Mouse (Mus musculus) layer of hippocampus, adult 9-10 months (tissue): ENCODE data around the gene Sfrp4.
"Not testable (repeated sequence)": the region's sequence is repeated elsewhere in the genome, so short reads cannot be mapped to it uniquely, and the experiment has no call there.

Experiments used
- DNase-seq: peaks from one replicate; pipeline ENCODE4 v3.0.0; 2022; ENCODE audit warnings: low spot score

Sfrp4 gene

DNA sequence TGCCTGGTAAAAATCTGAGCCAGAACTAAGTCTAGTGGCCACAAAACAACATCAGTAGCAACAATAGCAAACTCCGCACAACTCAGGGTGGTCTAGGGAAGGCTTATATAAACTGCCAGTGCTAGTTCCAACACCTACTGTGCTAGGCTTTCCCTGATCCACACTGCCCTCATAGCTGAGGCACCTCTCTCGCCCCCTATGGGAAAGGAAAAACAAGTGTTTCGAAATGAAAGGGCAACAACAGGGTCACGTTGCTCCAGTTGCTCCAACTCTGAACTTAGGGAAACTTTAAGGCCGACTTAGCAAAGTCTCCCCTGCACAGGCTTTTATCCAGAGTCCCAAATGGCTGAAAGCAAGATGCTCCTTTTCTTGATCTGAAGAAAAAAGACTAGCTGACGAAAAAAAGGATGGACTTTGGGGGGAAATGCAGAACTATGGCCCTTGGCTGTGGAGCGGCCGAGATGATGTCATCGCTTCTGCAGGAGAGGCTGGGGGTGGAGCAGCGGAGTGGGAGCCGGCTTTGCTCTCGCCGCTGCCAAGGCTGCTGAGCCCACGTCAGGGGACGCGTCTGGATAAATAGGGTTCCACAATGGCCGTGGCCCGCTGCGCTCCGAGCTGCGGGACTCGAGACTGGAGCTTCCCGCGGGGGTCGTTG is at the start of gene Sfrp4:
Sfrp4 (plus strand) TSS at position 532 of the 655 bp plus-strand sequence.
- DNase-seq = no peak

DNA sequence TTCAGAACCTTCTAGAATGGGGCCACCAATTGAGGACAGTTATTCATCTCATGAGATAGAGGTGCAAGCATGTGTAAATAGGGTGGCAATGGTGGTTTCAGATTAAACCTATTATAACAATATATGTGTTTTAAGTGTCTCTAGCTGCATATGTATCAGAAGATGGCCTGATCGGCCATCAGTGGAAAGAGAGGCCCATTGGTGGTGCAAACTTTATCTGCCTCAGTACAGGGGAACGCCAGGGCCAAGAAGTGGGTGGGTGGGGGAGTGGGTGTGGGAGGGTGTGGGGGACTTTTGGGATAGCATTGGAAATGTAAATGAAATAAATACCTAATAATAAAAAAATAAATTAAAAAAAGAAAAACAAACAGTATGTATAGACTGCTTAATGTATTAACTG is 48.2 kb upstream of the Sfrp4 start:
- not testable (repeated sequence) for DNase-seq

- no peak for DNase-seq
Observed at GRCm38 (mm10) chr13:19575947-19576346, 47.0 kb upstream of the Sfrp4 start.

GRCm38 (mm10) chr13:19590996-19591759 is 31.7 kb upstream of the Sfrp4 start:
- DNase-seq = no peak

- no peak for DNase-seq
Observed at GRCm38 (mm10) chr13:19595141-19595540, 27.8 kb upstream of the Sfrp4 start.

DNA sequence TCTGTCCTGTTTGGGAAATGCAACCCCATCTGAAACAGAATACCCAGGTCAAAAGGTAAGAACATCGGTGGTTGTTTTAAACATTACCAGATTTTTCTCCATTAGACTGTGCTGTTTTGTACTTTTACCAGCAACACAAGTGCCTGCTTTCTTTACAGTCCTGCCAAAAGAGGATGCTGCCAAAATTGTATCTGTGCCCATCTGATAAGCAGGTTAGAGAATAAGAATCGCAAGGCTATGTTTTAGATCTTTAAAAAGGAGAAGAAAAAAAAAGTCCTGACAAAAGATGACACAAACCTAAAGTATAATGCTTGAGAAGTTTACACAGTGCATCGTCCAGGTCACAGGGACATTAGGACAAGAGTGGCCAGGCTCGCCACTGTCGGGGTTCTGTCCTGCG is 23.7 kb upstream of the Sfrp4 start:
- no peak for DNase-seq

- no peak for DNase-seq
Observed at GRCm38 (mm10) chr13:19602531-19602930, 20.4 kb upstream of the Sfrp4 start.

- DNase-seq = no peak
Observed at GRCm38 (mm10) chr13:19603719-19604118, 19.2 kb upstream of the Sfrp4 start.

- DNase-seq = no peak
Observed at GRCm38 (mm10) chr13:19604916-19605315, 18.0 kb upstream of the Sfrp4 start.

DNA sequence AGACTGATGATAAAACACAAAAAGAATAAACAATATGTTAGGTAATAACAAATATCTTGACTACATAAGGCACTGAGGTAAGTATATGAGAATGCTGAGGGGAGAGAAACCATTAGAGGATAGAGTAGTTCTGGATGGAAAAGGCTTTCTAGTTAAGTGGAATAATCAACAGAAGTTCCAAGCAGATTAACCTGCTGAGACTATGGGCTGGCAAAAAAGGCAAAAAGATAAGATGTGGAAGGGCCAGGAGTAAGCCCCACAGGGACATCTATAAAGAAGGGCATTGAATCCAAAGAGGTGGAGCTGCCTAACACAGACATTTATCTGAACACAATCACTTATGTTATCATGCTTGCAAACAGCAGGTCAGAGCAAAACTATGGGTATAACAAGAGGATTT is 14.8 kb upstream of the Sfrp4 start:
- no peak for DNase-seq

DNA sequence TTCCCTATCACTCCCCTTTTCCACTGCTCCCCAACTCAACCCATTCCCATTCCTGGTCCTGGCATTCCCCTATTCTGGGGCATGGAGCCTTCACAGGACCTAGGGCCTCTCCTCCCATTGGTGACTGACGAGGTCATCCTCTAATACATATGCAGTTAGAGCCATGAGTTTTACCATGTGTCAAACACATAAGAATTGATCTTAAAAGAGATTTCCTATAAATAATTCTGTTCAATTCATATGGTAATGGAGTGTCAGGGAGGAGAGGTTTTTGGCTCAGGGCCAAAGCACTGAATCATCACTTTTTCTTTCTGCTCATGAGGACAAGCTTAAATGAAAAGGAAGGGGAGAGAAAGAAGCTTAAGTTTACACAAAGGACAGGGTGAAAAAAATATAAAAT is 10.6 kb upstream of the Sfrp4 start:
- DNase-seq = no peak

- DNase-seq = no peak
Observed at GRCm38 (mm10) chr13:19612963-19613362, 9.9 kb upstream of the Sfrp4 start.

DNA sequence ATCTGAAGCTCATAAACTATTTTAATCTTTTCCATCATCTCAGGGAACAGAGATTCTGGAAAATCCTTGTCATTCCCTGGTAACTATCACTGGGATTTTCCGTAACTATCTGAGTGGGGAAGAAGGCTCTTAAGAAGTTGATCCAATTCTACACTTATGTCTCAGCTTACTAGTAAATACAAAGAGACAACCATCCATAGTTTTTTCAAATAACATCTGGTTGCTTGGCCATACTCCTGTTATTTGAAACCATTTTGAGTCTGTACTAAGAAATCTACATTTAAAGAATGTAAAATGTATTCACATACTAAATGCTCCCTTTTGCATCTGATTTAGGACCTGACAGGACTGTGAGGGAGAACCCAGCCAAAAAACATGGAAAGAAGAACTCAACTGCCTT is 9.5 kb upstream of the Sfrp4 start:
- no peak for DNase-seq

DNA sequence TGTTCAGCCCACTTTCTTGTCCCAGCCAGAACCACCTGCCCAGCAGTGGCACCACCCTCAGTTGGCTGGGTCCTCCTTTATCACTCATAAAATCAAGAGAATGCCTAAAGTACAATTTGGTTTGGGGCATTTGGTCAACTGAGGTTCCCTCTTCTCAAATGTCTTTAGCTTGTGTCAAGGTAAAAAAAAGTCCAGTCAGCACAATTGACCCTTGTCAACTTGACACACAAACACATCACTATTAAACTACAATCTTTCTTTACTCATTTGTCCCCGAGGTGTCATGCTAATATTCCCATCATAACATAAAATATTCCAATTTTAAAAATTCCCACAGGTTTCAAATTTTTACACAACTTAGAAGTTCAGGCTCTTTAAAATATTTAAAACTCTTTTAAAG is 8.6 kb upstream of the Sfrp4 start:
- DNase-seq = no peak

- no peak for DNase-seq
Observed at GRCm38 (mm10) chr13:19618081-19618480, 4.8 kb upstream of the Sfrp4 start.

GRCm38 (mm10) chr13:19618841-19619215 is 4.1 kb upstream of the Sfrp4 start:
- DNase-seq = no peak

GRCm38 (mm10) chr13:19619216-19619927 is 3.5 kb upstream of the Sfrp4 start, which contains the start of gene Epdr1:
Gene Epdr1, minus strand, starts transcription at chr13:19619927.
- no peak for DNase-seq

- no peak for DNase-seq
Observed at GRCm38 (mm10) chr13:19623228-19623905, 463 bp downstream of the Sfrp4 start.

DNA sequence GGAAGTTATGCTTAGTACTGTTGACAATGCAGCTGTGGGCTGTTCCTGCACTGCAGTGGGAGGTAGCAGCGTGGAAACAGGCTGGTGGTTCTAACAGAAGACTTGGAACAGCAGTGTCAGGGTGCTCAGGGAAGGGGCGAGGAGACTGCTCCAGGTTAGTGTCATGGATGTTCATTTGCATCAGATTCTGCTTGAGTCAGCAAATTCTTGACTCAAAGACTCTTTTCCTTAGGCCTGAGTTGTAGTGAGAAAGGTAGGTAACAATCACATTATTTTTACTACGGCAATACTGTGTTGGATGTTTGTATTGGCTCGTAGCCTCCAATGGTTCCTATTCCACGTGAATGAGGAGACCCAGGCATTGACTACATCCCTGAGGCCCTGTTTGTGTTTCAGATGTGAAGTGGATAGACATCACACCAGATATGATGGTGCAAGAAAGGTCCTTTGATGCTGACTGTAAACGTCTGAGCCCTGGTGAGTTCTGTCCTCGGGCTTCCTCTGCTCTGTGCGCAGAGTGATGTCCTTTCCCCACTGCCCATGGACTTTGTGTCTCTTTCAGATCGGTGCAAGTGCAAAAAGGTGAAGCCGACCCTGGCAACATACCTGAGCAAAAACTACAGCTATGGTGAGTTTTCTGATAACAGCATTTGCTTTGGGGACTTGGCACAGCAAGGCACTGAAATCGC is 1.9 kb downstream of the Sfrp4 start:
- no peak for DNase-seq

GRCm38 (mm10) chr13:19626473-19626872 is 3.6 kb downstream of the Sfrp4 start:
- DNase-seq = no peak

DNA sequence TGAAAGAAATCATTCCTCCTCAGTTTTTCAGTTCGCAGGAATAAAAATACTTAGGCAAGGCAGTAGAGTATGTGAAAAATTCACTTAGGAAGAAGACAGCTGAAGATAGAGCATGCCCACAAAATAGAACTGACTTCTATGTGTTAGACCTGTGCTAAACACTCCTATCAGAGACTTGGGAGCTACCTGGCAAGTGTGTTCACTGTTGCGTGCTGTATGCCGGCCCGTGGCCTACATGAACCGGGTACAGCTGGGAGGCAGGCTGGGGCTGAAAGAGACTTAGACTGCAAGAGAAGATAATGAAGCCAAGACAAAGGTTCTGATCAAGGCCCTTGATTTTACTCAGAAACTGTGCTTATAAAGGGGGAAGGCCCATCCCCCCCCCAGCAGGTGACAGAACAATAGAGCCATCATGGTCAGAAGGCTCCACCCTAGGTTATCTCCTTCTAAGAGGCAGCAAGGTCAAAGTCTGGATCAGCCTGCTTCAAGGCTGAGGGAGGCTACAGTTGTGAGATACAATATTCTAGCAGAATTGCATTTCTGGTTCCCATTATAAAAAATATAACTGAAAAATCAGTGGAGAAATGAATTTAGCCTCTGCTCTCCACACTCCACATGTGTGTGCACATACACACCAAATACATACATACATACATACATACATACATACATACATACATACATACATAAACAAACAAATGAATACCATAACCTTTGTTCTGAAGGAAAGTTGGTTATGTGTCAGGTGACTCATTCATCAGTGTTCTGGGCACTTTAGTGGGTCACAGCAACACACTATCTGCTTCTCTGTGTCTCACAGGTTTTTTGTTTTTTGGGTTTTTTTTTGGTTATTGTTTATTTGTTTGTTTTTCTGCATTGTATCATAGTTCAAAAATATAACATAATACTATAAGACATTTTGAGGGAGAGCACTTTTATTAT is 8.1 kb downstream of the Sfrp4 start:
- no peak for DNase-seq
